Mouse (Mus musculus) CH12.LX (cell line): ENCODE results near the gene Sec24d. TPM values are rescaled to one million over a fixed set of nuclear protein-coding genes. Genes with fewer than 3 reads are reported as not detected.

Source experiments
- DNase-seq: peaks from one replicate; pipeline ENCODE4 v3.0.0-alpha.2; 2013; ENCODE audit errors: extremely low read depth
- H3K27ac ChIP-seq: 2 replicates; pipeline ENCODE4 v1.5.1; 2012; ENCODE audit warnings: low read depth, mild to moderate bottlenecking, control low read depth, moderate library complexity; ENCODE audit not compliant: insufficient read depth
- H3K27me3 ChIP-seq: replicated peaks from 2 replicates; pipeline ENCODE3; 2012; ENCODE audit warnings: inconsistent platforms
- H3K36me3 ChIP-seq, 2 experiments: replicated peaks in 1 of 2; 2 replicates each; pipeline versions ENCODE3 to v1.6.1; 2012; ENCODE audit warnings: inconsistent platforms in 1 of 2, low read length in 1 of 2, mild to moderate bottlenecking in 1 of 2, mixed read lengths in 1 of 2, moderate library complexity in 1 of 2; ENCODE audit not compliant: control insufficient read depth in 1 of 2, insufficient read depth in 1 of 2
- H3K4me1 ChIP-seq, 2 experiments: 2 replicates each; pipeline ENCODE4 v1.6.1; 2012; ENCODE audit warnings: inconsistent platforms in 1 of 2, moderate library complexity in 1 of 2; ENCODE audit not compliant: insufficient read depth in 2 of 2, control insufficient read depth in 1 of 2
- H3K4me2 ChIP-seq: 2 replicates; pipeline ENCODE4 v1.6.1; 2012; ENCODE audit warnings: low read depth, mild to moderate bottlenecking, control low read depth; ENCODE audit not compliant: poor library complexity, insufficient read depth, severe bottlenecking
- H3K4me3 ChIP-seq, 3 experiments: fragments of 150-350 bp in 1 of 3; sonication (generic) in 1 of 3; replicated peaks in 1 of 3; 2 replicates each; pipeline versions ENCODE3 to v1.5.1; 2011 to 2012; ENCODE audit warnings: low read depth in 2 of 3, low read length in 2 of 3, mild to moderate bottlenecking in 2 of 3, moderate library complexity in 2 of 3, control low read depth in 1 of 3, improper control_type of control experiment in 1 of 3, inconsistent platforms in 1 of 3, mixed read lengths in 1 of 3; ENCODE audit not compliant: poor library complexity in 1 of 3
- H3K79me2 ChIP-seq: replicated peaks from 2 replicates; pipeline ENCODE4 v1.6.1; 2012; ENCODE audit warnings: mild to moderate bottlenecking, moderate library complexity; ENCODE audit not compliant: control insufficient read depth, poor library complexity, insufficient read depth, severe bottlenecking; ENCODE audit errors: extremely low read depth
- H3K9ac ChIP-seq: 2 replicates; pipeline ENCODE4 v1.6.1; 2012; ENCODE audit warnings: low read depth, mild to moderate bottlenecking, control low read depth, moderate library complexity; ENCODE audit not compliant: insufficient read depth
- H3K9me3 ChIP-seq: replicated peaks from 2 replicates; pipeline ENCODE3; 2012; ENCODE audit warnings: low read length, inconsistent platforms, mixed read lengths
- BHLHE40 ChIP-seq: IDR thresholded peaks from 2 replicates; pipeline ENCODE4 v1.6.1; 2011; ENCODE audit warnings: mild to moderate bottlenecking, low read depth, low read length, improper control_type of control experiment
- CHD1 ChIP-seq: IDR thresholded peaks from 2 replicates; pipeline ENCODE4 v1.6.1; 2012; ENCODE audit warnings: low read depth, low read length, improper control_type of control experiment, inconsistent platforms
- E2F4 ChIP-seq: IDR thresholded peaks from 2 replicates; pipeline ENCODE4 v1.6.1; 2011; ENCODE audit warnings: low read depth, low read length, improper control_type of control experiment; ENCODE audit not compliant: insufficient replicate concordance
- ELF1 ChIP-seq: IDR thresholded peaks from 2 replicates; pipeline ENCODE4 v1.6.1; 2014; ENCODE audit warnings: low read depth, mild to moderate bottlenecking, inconsistent platforms, low read length, improper control_type of control experiment
- EP300 ChIP-seq: IDR thresholded peaks from 2 replicates; pipeline ENCODE4 v1.6.1; 2011; ENCODE audit warnings: low read length, improper control_type of control experiment
- ETS1 ChIP-seq: conservative IDR thresholded peaks from 2 replicates; pipeline ENCODE4 v1.6.1; 2012; ENCODE audit warnings: low read depth, mild to moderate bottlenecking, inconsistent platforms, low read length, improper control_type of control experiment, moderate library complexity
- HCFC1 ChIP-seq: IDR thresholded peaks from 2 replicates; pipeline ENCODE4 v1.6.1; 2012; ENCODE audit warnings: low read depth, mild to moderate bottlenecking, inconsistent platforms, low read length, improper control_type of control experiment
- IRF4 ChIP-seq: IDR thresholded peaks from 2 replicates; pipeline ENCODE4 v1.6.1; 2014; ENCODE audit warnings: low read depth, mild to moderate bottlenecking, inconsistent platforms, low read length, improper control_type of control experiment
- KAT2A ChIP-seq: IDR thresholded peaks from 2 replicates; pipeline ENCODE4 v1.6.1; 2012; ENCODE audit warnings: low read length, improper control_type of control experiment, inconsistent platforms; ENCODE audit not compliant: insufficient replicate concordance
- MAFK ChIP-seq: IDR thresholded peaks from 2 replicates; pipeline ENCODE4 v1.6.1; 2011; ENCODE audit warnings: low read length, improper control_type of control experiment; ENCODE audit not compliant: insufficient replicate concordance
- MEF2A ChIP-seq: IDR thresholded peaks from 2 replicates; pipeline ENCODE4 v1.6.1; 2014; ENCODE audit warnings: low read depth, mild to moderate bottlenecking, inconsistent platforms, low read length, improper control_type of control experiment, borderline replicate concordance
- MXI1 ChIP-seq: IDR thresholded peaks from 2 replicates; pipeline ENCODE4 v1.6.1; 2011; ENCODE audit warnings: mild to moderate bottlenecking, low read depth, low read length, improper control_type of control experiment
- MYC ChIP-seq: IDR thresholded peaks from 2 replicates; pipeline ENCODE4 v1.6.1; 2011; ENCODE audit warnings: low read depth, mild to moderate bottlenecking, improper control_type of control experiment, low read length
- NRF1 ChIP-seq: IDR thresholded peaks from 2 replicates; pipeline ENCODE4 v1.6.1; 2014; ENCODE audit warnings: low read depth, mild to moderate bottlenecking, inconsistent platforms, low read length, improper control_type of control experiment, moderate library complexity
- POLR2A ChIP-seq: IDR thresholded peaks from 2 replicates; pipeline ENCODE4 v1.6.1; 2011; ENCODE audit warnings: low read depth, mild to moderate bottlenecking, improper control_type of control experiment, low read length
- POLR2AphosphoS2 ChIP-seq: IDR thresholded peaks from 2 replicates; pipeline ENCODE4 v1.6.1; 2011; ENCODE audit warnings: low read depth, low read length, improper control_type of control experiment
- RCOR1 ChIP-seq: conservative IDR thresholded peaks from 2 replicates; pipeline ENCODE4 v1.6.1; 2012; ENCODE audit warnings: low read depth, mild to moderate bottlenecking, inconsistent platforms, low read length, improper control_type of control experiment
- SIN3A ChIP-seq: IDR thresholded peaks from 2 replicates; pipeline ENCODE4 v1.6.1; 2012; ENCODE audit warnings: low read length, improper control_type of control experiment, inconsistent platforms
- TBP ChIP-seq: conservative IDR thresholded peaks from 2 replicates; pipeline ENCODE4 v1.6.1; 2011; ENCODE audit warnings: low read depth, low read length, improper control_type of control experiment
- TCF12 ChIP-seq: IDR thresholded peaks from 2 replicates; pipeline ENCODE4 v1.6.1; 2014; ENCODE audit warnings: low read depth, mild to moderate bottlenecking, inconsistent platforms, low read length, improper control_type of control experiment
- UBTF ChIP-seq: IDR thresholded peaks from 2 replicates; pipeline ENCODE4 v1.6.1; 2012; ENCODE audit warnings: low read depth, mild to moderate bottlenecking, inconsistent platforms, low read length, improper control_type of control experiment, moderate library complexity
- USF1 ChIP-seq: IDR thresholded peaks from 2 replicates; pipeline ENCODE4 v1.6.1; 2014; ENCODE audit warnings: low read depth, mild to moderate bottlenecking, inconsistent platforms, low read length, improper control_type of control experiment
- USF2 ChIP-seq: conservative IDR thresholded peaks from 2 replicates; pipeline ENCODE4 v1.6.1; 2011; ENCODE audit warnings: low read depth, low read length, improper control_type of control experiment
- ZC3H11A ChIP-seq: IDR thresholded peaks from 2 replicates; pipeline ENCODE4 v1.6.1; 2012; ENCODE audit warnings: low read depth, mild to moderate bottlenecking, inconsistent platforms, low read length, improper control_type of control experiment
- ZMIZ1 ChIP-seq: IDR thresholded peaks from 2 replicates; pipeline ENCODE4 v1.6.1; 2012; ENCODE audit warnings: low read depth, mild to moderate bottlenecking, inconsistent platforms, low read length, improper control_type of control experiment
- ZNF384 ChIP-seq: IDR thresholded peaks from 2 replicates; pipeline ENCODE4 v1.6.1; 2012; ENCODE audit warnings: low read depth, low read length, improper control_type of control experiment, inconsistent platforms
- dilution Hi-C: fragments of 300-500 bp; cut with MboI; formaldehyde crosslinking; loops from 2 replicates; pipeline ENCODE4 v1.14.3; 2020; ENCODE audit warnings: low sequenced_read_pairs; ENCODE audit not compliant: extremely low pct_unique_long_range_greater_than_20kb, extremely low pct_ligation_motif_present
- in situ Hi-C: fragments of 300-500 bp; cut with MboI; formaldehyde crosslinking; loops from 3 replicates; pipeline ENCODE4 v1.14.3; 2019; ENCODE audit warnings: low sequenced_read_pairs, low pct_ligation_motif_present, low pct_unique_long_range_greater_than_20kb, mixed read lengths
- polyA plus RNA-seq: library from polyadenylated mRNA; unstranded; fragments of >175 nt; gene quantifications from 2 replicates; pipeline ENCODE4 v1.2.1, GENCODE M21; 2012; ENCODE audit warnings: low read depth; ENCODE audit not compliant: insufficient read length
- total RNA-seq, 2 experiments: library from RNA; depleted of rRNA; stranded (reverse); fragments of 300-350 nt in 1 of 2; fragments of >200 nt in 1 of 2; gene quantifications; 2 replicates each; pipeline ENCODE4 v1.2.3; 2012 to 2014

Sec24d gene
- total and polyA plus RNA-seq, 3 experiments, result 33.1 to 51.4 (median 45.8) TPM

- Histone ChIP-seq H3K27me3 (no peaks in the 10 kb centered on the region), H3K4me3 (no peak overlapping the region), H3K79me2 (no peaks in the 10 kb centered on the region; the same call in 1 of the 2 replicates), H3K27ac (no peak overlapping the region), H3K9ac (no peak overlapping the region), H3K4me2 (no peak overlapping the region), H3K4me1 (peaks cover 9 to 23% of the 10 kb centered on the region in 2 experiments; a peak in 3 of 4 replicates), H3K9me3 (peaks cover 2% of the 10 kb centered on the region), H3K36me3 (peaks cover 31 to 61% of the 10 kb centered on the region in 2 experiments)
- in situ Hi-C loops, result no loop called here
- no peak for TF ChIP-seq USF2
- no peak for TF ChIP-seq ZMIZ1
- no peak for TF ChIP-seq RCOR1
- TF ChIP-seq ELF1, result no peak
- TF ChIP-seq ZC3H11A, result no peak
- TF ChIP-seq KAT2A, result no peak
- no peak for TF ChIP-seq MAFK
- no peak for TF ChIP-seq EP300
- TF ChIP-seq MYC, result no peak
- TF ChIP-seq POLR2AphosphoS2, result no peak
- TF ChIP-seq IRF4, result no peak
- TF ChIP-seq HCFC1, result no peak
- TF ChIP-seq ETS1, result no peak
- no peak for TF ChIP-seq MEF2A
- no peak for TF ChIP-seq SIN3A
- TF ChIP-seq USF1, result no peak
- TF ChIP-seq MXI1, result no peak
- no peak for TF ChIP-seq ZNF384
- no peak for TF ChIP-seq E2F4
- no peak for TF ChIP-seq TCF12
- dilution Hi-C loops, result no loop called here
- DNase-seq, result no peak
Observed at GRCm38 (mm10) chr3:123343690-123344089, 76.4 kb downstream of the Sec24d start.

DNA sequence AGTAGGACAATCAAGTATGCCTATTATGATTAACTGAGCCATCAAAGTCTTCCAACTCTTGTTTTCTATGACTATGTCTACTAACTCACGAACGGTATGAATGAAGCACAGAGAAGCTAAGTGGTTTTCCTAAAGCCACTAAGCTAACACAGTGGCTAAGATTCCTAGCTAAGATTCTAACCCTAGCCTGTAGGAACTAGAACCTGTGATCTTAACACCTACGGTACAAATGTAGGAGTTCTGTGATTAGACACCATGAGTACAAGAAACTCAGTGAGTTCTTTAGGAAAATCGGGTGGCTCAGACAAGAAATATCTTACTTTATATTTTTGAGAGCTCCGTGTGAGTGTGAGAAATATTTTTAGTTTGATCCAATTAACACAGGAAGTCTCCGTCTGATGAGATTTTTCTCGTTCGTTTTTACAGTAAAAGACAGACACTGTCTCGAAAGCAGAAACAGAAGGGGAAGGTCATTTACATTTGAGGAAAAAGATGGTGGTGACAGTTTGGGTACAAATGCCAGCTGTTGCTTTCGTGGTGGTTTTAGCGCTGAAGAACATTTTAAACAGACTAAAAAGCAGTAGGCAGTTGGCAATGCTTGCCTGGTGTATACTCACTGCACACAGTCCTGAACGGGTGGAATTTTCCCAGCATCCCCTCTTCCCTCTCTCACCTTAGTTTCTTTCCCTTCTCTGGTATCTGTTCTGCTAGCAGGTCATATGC lies 81.0 kb downstream of the Sec24d start:
- TF ChIP-seq NRF1 (0 out of 2 replicates have a peak, but pooled peaks have one; percentile 10), UBTF (no peak), KAT2A (0 out of 2 replicates have a peak, but pooled peaks have one; percentile 20), CHD1 (0 out of 2 replicates have a peak, but pooled peaks have one; percentile 72), ZMIZ1 (no peak), RCOR1 (peak; percentile 65; the same call in 1 of the 2 replicates), POLR2AphosphoS2 (no peak), MXI1 (no peak), HCFC1 (no peak), EP300 (peak; percentile 62), BHLHE40 (no peak), SIN3A (peak; percentile 66), MAFK (0 out of 2 replicates have a peak, but pooled peaks have one; percentile 30), TBP (no peak), ZNF384 (no peak), MEF2A (peak; percentile 34; the same call in 1 of the 2 replicates), TCF12 (peak; percentile 33; the same call in 1 of the 2 replicates), POLR2A (no peak), ZC3H11A (no peak), MYC (no peak)
- H3K4me1 ChIP-seq, result peaks cover 10 to 47% of the 10 kb centered on the region in 2 experiments; a peak in 3 of 4 replicates
- dilution Hi-C loops, result no loop called here
- H3K79me2 ChIP-seq, result no peaks in the 10 kb centered on the region; the same call in 1 of the 2 replicates
- H3K27ac ChIP-seq, result peak overlapping the region; percentile 75
- peak overlapping the region; percentile 66 for H3K9ac ChIP-seq
- peak overlapping the region; percentile 79 for H3K4me2 ChIP-seq
- no peaks in the 10 kb centered on the region for H3K27me3 ChIP-seq
- H3K36me3 ChIP-seq, result peaks cover 38 to 72% of the 10 kb centered on the region in 2 experiments
- no peak overlapping the region for H3K4me3 ChIP-seq
- H3K9me3 ChIP-seq, result peaks cover 2% of the 10 kb centered on the region
- in situ Hi-C loops, result no loop called here
- DNase-seq, result no peak
